Mouse (Mus musculus) frontal cortex, postnatal 25 days (tissue): ENCODE results near the gene Baiap2l1.
"Not testable (repeated sequence)": the region's sequence is repeated elsewhere in the genome, so short reads cannot be mapped to it uniquely, and the experiment has no call there.

Source experiments
- DNase-seq, 2 experiments: peaks; one replicate each; pipeline ENCODE4 v3.0.0; 2022; ENCODE audit warnings: low spot score in 2 of 2

Baiap2l1 gene

DNA sequence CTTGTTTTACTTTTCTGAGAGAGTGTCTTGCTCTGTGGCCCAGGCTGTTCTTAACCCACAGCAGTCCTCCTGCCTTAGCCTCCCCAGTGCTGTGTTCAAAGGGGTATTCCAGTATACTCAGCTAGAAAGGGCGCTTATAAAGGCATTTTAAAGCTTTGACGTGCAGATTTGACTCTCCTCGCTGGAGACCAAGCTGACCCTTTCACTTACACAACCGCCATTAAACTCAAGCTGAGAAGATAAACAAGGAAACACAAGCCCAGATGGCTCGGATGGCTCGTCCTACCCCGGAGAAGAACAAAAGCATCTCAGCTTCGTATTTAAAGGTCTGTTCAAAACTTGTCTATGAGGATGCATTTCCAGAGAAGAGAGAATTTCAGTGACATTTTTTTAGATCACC is 6.7 kb downstream of the Baiap2l1 start:
- no peak for DNase-seq

DNA sequence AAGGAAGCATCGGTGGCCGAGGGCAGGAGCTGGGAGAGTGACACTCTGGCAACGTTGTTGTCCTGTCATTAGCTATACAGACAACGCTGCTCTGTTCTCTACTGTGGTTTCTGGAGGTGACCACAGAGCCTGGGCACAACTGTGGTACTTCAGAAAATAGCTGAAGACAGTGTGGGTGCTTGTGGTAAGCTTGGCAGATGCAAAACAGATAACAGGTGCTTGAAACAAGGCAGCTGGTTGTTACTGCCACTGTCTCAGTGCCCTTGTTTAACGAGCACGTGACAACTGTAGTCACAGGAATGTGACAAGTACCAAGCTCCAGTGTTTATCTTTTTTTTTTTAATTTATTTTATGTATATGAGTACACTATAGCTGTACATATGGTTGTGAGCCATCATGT is 13.3 kb downstream of the Baiap2l1 start:
- no peak for DNase-seq

DNA sequence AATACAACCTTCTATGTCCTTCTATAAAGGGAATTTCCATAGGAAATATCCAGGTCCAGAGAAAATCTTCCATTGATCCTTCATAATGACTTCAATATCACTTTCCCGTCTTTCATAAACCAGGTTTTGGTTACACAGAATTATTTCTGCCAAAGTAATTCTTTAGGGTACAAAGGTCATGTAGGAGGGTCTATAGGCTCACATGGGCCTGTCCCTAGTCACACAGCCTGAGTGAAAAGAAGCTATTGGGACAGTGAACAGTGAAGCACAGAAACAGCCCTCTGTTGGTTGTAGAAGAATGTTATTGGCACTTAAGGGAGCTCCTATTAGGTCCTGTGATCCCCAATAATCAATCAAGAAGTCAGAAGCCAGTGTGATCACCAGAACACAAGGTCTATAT is 16.8 kb downstream of the Baiap2l1 start:
- DNase-seq = no peak

DNA sequence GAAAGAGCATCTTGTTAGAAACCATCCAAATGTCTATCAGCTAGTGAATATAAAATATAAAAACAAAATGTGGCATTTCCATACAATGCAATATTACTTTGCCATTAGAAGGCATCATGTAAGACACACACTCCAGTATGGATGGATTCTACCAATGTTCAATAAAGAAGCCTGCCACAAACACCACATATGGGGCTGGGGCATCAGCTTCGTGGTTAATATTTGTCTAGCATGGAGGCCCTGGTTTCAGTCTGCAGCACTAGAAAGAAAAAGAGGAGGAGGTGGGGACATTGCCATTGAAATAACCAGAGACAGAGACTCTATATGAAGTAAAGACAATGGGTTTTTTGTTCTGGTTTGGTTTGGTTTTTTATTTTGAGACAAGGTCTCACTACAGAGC is 19.1 kb downstream of the Baiap2l1 start:
- no peak for DNase-seq

DNA sequence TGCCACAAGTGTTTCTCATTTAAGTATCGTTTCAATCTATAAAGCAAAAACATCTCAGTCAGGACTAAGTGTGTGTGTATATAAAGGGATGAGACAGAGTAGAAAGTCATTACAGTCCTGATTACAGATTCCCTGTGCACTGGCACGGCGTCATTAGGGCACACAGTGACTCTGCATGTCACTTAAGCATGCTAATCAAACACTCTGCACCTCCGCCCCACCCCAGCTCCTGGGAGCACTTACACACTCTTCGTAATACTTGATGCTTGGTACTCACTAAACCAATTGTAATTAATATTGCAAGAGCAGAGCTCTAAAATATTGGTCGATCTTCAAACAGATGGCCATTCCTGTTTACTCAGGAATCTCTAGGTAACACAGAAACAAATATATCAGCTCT is 22.6 kb downstream of the Baiap2l1 start:
- DNase-seq = not testable (repeated sequence)

DNA sequence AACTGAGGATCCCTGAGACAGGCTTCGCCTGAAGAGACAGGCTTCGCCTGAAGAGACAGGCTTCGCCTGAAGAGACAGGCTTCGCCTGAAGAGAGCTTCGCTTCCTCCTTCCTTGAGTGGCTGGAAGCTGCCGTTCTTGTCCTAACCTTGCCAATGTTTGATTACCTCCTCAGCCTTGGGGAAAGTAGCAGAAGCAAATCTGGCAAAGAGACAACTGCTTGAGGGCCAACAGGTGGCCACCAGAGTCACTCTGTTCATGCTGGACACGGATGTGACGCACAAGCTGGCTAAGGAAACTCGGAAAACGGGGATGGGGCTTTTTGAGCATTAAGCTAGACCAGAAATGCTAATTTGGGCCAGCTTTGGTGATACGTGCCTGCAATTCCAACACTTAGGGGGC is 23.9 kb downstream of the Baiap2l1 start:
- DNase-seq = no peak

DNA sequence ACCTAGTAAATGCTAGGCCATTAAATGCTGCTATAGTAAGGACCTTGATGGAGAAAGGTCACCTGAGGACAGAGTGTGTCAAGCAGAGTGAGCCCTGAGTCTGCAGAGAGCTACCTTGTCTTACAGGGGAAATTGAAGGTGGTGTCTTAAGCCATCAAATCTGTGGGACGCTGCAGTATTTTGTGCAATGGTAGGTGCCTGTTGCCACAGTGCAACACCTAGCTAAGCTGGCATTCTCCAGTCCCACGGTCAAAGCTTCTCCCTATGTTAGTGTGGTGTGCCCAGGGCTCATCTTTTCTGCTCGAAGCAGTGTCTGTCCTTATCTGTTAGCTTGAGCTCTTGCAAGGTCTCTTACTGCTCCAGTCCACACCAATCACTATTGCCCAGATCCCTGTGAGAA is 35.2 kb downstream of the Baiap2l1 start:
- no peak for DNase-seq

DNA sequence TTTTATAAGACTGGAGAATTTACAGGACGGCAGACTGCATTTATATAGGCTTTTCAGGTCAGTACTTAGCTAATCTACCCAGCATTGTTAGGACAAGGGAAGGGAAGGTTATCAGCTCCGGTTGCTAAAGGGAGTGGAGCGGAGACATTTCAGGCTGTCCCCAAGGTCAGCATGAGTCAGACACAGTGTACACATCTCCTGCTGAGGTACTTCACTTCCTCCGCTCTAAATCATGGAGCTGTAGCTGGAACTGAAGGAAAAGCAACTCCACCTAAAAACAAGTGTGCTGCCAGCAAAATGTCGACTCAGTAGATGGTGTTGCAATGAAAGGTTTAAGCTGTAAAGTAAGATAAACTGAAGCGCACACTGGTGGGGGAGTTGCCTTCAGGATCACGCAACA is 36.2 kb downstream of the Baiap2l1 start:
- DNase-seq = no peak

DNA sequence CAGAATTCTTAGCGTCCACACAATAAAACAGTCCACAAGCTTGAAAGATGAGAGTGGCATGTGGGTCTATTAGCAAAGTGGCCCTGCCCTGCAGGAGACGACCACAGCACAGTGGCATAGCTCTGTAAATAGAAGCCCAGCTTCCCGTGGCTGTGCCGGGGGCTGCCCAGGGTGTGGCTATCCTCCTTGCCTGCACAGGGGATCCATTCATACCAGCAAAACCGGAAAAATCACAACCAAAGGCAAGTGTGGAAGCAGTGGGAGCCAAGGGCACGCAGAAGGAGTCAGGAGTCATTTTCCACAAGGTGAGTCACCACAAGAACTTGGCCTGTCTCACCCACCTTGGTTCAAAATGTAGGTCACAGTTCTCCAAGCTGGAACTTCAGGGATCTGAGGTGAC is 39.6 kb downstream of the Baiap2l1 start:
- no peak for DNase-seq

DNA sequence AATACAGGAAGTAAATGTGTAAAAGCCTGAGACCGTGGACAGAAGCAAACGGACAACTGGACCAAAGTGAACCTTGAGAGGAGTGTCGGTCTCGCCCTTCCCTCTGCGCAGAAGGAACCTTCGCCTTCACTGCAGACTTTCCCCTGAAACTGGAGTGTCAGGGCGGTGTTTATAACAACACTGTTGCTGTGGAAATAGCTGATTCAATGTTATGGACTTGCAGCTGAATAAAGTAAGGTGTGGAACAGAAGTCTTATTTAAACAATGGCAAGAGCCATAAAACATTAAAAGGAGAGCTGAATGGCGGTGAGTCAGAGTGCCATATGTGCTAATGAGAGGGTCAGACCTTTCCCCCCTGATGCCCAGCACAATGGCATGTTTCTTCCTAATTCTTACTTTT is 40.5 kb downstream of the Baiap2l1 start:
- DNase-seq = no peak

DNA sequence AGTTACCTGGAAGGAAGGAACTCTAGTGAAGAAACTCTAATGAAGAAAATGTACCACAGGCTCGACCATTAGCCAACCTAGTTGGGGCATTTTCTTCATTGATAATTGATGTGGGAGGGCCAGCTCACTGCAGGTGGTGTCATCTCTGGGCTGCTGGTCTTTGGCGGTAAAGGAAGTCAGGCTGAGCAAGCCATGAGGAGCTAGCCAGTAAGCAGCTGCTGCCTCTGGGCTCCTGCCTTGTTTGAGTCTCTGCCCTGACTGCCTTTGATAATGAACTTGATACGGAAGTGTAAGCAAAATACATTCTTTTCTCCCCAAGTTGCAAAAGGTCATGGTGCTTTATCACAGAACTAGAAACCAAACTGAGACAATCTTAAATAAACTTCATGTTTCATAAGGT is 41.5 kb downstream of the Baiap2l1 start:
- no peak for DNase-seq

DNA sequence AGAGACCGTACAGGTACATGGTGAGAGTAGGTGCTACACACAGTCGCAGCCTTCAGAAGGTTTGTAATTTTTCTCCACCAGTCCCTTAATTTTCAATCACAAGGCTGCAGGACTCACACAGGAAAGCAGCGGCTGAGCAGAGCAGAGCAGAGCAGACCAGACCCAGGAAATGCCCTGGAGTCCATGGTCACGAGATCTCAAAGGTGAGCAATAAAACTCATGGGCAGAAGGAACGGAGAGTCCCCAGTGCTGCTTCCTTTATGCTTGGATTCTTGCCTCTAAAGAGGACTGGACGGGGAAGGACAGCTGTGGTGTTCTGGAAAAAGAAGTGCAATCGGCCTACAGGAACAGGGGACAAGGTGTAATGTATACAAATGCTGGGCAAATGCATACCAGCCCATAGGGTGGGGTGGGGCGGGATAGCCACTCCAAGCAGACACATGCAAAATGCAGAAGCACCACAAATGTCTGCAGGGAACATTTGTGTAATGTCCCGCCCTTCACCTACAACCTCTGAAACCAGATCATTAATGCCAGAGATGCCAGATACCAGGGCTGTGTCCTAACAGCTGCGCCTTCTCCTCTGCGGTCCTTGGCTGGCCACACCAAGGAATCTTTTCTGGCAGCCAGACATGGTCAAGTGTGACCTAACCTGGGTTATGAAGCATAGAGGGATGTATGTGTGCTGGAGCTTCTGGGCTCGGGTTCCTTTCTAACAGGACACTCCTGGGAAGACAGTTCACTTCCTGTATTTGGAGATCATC is 43.0 kb downstream of the Baiap2l1 start:
- DNase-seq = no peak

DNA sequence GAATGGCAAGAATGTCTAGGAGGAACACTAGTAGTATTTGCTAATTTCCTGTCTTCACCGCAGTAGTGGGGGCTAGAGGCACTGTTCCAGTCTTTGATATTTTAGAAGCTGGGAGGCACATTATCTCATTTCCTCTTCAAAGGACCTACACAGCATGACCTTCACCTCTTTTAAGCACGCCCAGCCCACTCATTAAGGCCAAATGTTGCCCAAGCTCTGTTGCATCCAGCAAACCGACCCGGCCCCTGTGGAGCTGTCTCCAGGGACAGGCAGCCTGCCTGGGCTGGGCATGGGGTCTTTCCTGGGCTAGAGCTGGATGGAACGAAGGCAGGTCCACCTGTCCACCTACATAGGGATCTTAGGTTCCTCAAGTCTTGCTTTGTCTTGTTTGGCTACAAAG is 44.6 kb downstream of the Baiap2l1 start:
- no peak for DNase-seq

DNA sequence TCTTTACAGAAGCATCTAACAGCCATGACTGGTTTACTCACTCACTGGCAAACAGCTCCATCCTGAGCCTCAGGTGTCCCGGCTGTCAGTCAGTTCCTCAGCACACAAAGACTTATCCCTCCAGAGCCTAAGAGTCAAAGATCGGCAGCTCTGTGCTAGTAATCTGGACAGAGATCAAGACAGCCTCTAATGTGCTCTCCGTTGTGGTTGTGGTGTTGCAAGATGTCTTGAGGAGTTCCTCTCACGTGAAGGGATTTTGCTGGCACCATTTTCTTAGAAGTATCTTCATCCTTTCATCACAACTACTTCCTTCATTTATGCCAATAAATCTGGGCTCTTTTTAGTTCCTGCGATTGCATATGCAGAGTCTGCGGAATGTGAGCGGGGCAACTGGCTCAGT is 45.7 kb downstream of the Baiap2l1 start:
- DNase-seq = no peak

DNA sequence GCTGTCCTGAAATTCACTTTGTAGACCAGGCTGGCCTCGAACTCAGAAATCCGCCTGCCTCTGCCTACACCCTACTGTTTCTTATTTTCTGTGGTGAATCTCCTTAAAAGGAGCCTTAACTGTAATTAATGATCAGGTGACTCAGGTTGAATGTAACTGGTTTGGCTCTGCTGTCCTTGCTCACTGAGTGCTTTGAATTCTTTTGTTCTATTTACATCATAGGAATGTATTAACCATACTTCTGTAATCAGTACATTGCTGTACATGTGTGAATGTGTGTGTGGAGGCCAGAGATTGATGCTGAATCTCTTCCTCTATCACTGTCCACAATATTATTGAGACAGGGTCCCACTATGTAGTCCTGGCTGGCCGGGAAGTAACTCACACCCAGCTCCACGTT is 49.0 kb downstream of the Baiap2l1 start:
- DNase-seq = no peak

DNA sequence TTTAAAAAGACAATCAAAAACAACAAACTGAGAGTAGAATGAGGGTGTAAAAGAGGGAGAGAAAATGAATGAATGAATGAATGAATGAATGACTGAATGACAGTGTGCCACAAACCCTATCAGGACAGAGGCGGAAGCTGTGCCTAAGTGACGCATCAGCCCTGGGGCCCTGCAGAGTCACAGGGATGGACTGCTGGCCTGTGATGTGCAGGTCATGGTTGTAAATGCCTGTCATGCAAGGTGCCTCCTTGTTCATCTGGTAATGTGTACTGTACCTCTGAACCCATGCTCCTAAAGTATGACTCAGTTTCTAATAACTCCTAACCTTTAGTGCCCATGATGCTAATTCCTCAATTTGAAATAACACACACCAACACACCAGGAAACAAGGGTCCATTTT is 54.8 kb downstream of the Baiap2l1 start:
- no peak for DNase-seq

DNA sequence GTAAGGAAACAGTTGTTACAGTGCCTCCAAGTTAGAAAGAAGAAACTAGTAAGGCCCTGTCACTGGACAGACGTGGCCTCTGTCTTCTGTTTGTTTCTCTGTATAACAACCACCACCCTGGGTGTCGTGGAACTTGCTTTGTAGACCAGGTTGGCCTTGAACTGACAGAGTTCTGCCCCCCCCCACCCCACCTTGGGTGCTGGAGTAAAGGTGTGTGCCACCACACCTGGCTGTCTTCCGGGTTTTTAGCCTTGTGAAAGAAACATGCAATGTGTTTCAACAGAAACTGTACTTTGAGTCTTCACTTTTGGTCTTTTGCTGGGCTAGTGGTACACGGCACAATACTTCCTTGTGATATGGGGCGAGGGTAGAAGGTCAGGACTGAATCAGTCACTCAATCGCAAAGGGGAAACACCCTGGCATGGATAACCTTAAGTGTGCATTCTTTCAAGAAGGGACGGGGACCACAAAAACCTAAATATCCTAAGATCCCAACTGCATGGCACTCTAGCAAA is 61.8 kb downstream of the Baiap2l1 start:
- DNase-seq = no peak

DNA sequence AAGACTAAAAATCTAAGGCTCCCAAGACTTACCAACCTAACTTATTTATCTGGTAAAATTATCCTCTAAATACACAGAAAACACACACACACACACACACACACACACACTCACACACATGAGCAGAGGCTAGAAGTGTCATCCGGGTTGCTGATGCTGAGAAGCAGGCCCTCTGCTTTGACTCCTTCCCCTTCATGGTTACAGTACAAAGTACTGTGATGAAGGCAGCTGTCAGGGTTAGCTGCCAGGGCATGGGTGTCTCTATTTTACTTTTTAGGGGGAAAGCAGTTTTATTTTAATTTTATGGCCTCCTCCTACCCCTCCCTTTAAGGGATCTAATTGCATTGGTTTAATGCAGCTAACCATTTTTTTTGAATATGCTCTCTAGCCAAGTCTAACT is 62.6 kb downstream of the Baiap2l1 start:
- no peak for DNase-seq

DNA sequence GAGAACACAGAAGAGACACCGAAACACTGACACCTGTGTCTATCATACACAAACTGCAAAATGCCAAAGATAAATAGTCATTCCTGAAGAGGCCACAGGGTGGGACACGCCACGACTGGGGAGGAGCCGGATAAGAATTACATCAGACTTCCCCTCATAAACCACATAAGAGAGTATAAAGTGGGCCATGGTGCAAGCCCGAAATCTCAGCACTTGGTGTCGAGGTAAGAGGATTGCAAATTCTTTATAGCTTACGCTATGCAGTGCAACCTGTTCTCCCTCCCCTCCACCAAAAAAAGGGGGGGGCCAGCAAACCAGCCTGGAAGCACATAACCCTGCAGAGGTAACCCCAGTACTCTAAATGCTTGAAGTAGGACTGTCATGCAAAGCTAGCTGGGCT is 63.0 kb downstream of the Baiap2l1 start:
- DNase-seq = no peak

DNA sequence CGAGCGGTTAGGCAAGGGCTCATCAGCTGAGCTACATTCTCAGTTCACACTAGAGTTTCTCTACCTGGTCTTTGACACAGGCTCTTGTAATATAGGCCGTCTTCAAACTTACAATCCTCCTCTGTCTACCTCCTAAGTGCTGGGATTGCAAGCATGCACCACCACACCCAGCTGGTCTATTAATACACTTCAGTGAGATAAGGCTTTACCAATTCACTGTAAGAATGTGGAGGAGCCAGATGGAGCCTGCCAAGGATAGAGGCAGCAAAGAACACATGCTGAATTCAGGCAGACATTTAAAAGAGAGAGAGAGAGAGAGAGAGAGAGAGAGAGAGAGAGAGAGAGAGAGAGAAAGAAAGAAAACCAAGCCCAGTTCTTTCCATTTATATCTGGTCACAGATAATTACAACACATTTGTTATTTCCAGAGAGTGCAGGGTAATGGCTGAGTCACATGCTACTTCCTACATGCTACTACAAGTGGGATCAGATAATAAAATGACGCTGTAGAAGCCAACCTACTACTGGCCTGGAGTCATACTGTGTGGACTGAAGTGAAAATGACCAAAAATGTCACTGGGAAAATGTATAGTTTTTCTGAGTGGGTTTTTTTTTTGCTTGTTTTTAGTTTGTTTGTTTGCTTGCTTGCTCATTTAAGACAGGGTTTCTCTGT is 68.0 kb downstream of the Baiap2l1 start:
- DNase-seq = no peak

DNA sequence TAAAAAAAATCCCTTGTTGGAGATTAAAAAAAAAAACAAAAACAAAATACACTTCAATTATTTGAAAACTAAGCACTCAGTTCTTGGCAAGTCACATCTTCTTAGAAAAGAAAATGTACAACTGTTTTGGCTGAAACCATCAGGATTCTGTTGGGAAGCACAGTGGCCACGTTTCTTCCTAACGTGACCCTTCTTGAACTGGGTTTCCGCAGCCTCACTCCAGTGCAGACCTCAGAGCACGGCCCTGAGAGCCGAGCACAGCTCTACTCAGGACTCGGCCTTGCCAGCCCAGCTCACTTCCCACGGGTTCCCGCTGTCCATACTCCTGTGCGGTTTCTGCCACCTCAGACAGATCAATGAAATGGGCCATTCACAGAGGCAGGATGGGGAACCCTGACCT is 69.5 kb downstream of the Baiap2l1 start:
- no peak for DNase-seq

DNA sequence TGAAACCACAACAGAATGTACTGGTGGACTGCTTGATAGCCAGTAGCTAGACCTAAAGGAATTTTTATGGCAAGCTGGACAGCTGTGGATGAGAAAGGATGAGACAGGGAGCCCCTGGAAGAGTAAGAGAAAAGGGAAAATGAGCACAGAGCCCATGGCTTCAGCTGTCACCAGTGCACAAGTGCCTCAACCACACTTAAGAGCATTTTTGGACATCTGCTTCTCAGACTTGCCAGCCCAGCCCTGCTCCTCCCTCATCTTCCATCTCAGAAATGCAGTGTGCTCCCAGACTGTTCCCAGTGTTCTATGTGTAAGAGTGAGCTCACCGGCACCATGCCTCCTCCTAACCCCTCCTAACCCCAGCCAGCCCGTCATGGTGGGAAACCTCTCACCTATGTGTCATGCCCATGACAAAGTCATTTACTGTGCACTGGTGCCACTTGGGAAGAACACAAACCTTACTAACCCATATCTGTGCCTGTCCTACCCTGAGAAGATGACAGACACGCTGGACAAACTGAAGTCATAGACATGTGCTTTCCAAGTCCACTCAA is 70.6 kb downstream of the Baiap2l1 start:
- no peak for DNase-seq

DNA sequence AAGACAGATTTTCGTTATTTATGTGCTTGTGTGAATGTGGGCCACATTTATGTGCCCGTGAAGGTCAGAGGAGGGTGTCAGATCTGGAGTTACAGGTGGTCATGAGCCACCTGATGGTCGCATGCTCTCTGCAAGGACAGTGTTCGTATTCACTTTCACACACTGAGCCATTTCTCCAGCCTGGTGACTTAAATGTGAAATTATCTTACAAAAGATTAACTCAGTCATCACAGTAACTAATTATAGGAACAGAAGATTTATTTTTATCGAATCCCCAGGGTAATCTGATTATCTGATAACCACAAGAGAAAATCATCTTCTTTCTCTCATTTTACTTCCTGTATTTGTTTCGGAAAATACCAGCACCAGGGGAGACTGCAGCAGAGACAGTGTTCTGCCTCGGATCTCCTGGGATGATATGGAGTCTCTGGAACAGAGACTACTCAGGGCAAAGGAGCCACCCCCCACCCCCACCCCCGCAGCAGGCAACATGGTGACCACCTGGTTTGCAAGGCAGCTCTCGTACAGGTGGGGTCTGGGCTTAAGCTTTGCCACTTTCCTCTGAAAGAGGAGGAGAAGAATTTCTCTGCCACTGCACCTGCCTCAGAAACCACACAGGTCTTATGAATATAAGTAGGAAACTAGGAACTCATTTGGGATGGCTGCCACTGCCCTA is 71.2 kb downstream of the Baiap2l1 start:
- no peak for DNase-seq
